Mouse (Mus musculus): ENCODE data around the gene Ucp2. TPM values are rescaled to one million over a fixed set of nuclear protein-coding genes. Genes with fewer than 3 reads are reported as not detected.

The Ucp2 gene
- total RNA-seq, 1 experiment: 46.9 TPM

DNA sequence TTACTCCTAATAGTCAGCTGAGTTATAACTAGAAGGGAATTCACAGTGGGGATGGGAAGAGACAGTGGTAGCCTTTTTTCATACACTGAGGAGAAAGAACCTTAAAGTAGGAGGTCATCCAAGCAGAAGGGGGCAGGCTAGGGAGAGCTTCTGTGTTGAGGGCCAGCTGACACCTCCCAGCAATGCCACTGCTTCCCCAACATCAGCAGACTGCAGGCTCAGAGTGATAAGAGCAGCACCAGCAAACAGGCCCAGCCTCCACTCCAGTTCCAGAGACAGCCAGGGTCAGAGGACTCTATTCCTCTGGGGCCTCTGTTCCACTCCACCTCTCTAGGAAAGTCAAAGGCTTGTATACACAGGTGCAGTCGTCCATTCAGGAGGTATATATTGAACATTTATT is 35.0 kb upstream of the Ucp2 start:
- Histone ChIP-seq H3K9ac (ENCODE audit: insufficient read depth, low read depth, low read length, poor library complexity, severe bottlenecking) (no peak overlapping the region), H3K9me3 (ENCODE audit: control insufficient read depth, insufficient read depth, low read depth, low read length) (no peaks in the 10 kb centered on the region), H3K36me3 (ENCODE audit: control insufficient read depth, insufficient read depth, low read length, poor library complexity, severe bottlenecking) (peaks cover 6% of the 10 kb centered on the region; the same call in 1 of the 2 replicates), H3K4me3 (ENCODE audit: insufficient read depth in 1 of 2, low read depth in 1 of 2, low read length in 2 of 2, poor library complexity in 1 of 2, severe bottlenecking in 1 of 2) (no peak overlapping the region), H3K27ac (ENCODE audit: insufficient read depth, low read depth, low read length, poor library complexity, severe bottlenecking) (no peak overlapping the region), H3K4me1 (ENCODE audit: control insufficient read depth in 2 of 2, insufficient read depth in 2 of 2, low read length in 2 of 2, poor library complexity in 1 of 2) (0 out of 4 replicates have a peak, but pooled peaks cover 0 to 2% of the 10 kb centered on the region in 2 experiments)
- DNase-seq (ENCODE audit: low read depth, low spot score): no peak
- in situ Hi-C loops (cut with MboI; ENCODE audit: low sequenced_read_pairs in 2 of 2, unreplicated experiment in 2 of 2): no loop called here
- TF ChIP-seq CHD2 (IDR thresholded peaks at IDR 0.05; ENCODE audit: low read depth, low read length): no peak
- no peak for TF ChIP-seq MAFK (IDR thresholded peaks at IDR 0.05; ENCODE audit: insufficient read depth, low read depth, low read length)
- TF ChIP-seq ZNF384 (IDR thresholded peaks at IDR 0.05; ENCODE audit: low read depth, low read length): no peak
- no peak for TF ChIP-seq ZC3H11A (IDR thresholded peaks at IDR 0.05; ENCODE audit: borderline replicate concordance, low read depth, low read length)
- TF ChIP-seq HCFC1 (IDR thresholded peaks at IDR 0.05; ENCODE audit: borderline replicate concordance, insufficient read depth, low read length): no peak

DNA sequence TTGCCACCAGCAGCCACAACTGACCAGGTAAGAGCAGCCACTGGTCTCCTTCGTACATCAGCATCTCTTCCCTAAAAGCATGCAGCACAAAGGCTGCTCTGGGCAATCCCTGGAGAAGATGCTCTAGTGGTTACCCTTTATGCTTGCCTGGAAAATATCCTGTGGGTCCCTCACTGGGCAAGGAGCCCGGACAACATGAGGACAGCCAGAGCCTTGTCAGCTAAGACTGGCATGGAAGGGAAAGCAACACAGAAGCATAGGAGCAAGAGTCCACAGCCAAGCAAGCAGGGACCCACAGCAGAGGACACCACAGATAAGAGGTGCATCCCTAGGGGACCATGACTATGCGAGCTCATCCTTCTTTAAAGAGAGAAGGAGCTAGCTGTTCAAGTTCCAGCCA is 33.3 kb upstream of the Ucp2 start:
- DNase-seq (ENCODE audit: low read depth, low spot score): no peak
- peaks cover 4% of the 10 kb centered on the region; the same call in 1 of the 2 replicates for H3K36me3 ChIP-seq (ENCODE audit: control insufficient read depth, insufficient read depth, low read length, poor library complexity, severe bottlenecking)
- H3K4me3 ChIP-seq (ENCODE audit: insufficient read depth in 1 of 2, low read depth in 1 of 2, low read length in 2 of 2, poor library complexity in 1 of 2, severe bottlenecking in 1 of 2): no peak overlapping the region
- H3K4me1 ChIP-seq (ENCODE audit: control insufficient read depth in 2 of 2, insufficient read depth in 2 of 2, low read length in 2 of 2, poor library complexity in 1 of 2): 0 out of 4 replicates have a peak, but pooled peaks cover 0 to 2% of the 10 kb centered on the region in 2 experiments
- TF ChIP-seq ZNF384 (IDR thresholded peaks at IDR 0.05; ENCODE audit: low read depth, low read length) (no peak), ZC3H11A (IDR thresholded peaks at IDR 0.05; ENCODE audit: borderline replicate concordance, low read depth, low read length) (no peak), MAFK (IDR thresholded peaks at IDR 0.05; ENCODE audit: insufficient read depth, low read depth, low read length) (no peak), CHD2 (IDR thresholded peaks at IDR 0.05; ENCODE audit: low read depth, low read length) (no peak), HCFC1 (IDR thresholded peaks at IDR 0.05; ENCODE audit: borderline replicate concordance, insufficient read depth, low read length) (no peak)
- in situ Hi-C loops (cut with MboI; ENCODE audit: low sequenced_read_pairs in 2 of 2, unreplicated experiment in 2 of 2): no loop called here
- no peak overlapping the region for H3K9ac ChIP-seq (ENCODE audit: insufficient read depth, low read depth, low read length, poor library complexity, severe bottlenecking)
- H3K27ac ChIP-seq (ENCODE audit: insufficient read depth, low read depth, low read length, poor library complexity, severe bottlenecking): no peak overlapping the region
- H3K9me3 ChIP-seq (ENCODE audit: control insufficient read depth, insufficient read depth, low read depth, low read length): no peaks in the 10 kb centered on the region

DNA sequence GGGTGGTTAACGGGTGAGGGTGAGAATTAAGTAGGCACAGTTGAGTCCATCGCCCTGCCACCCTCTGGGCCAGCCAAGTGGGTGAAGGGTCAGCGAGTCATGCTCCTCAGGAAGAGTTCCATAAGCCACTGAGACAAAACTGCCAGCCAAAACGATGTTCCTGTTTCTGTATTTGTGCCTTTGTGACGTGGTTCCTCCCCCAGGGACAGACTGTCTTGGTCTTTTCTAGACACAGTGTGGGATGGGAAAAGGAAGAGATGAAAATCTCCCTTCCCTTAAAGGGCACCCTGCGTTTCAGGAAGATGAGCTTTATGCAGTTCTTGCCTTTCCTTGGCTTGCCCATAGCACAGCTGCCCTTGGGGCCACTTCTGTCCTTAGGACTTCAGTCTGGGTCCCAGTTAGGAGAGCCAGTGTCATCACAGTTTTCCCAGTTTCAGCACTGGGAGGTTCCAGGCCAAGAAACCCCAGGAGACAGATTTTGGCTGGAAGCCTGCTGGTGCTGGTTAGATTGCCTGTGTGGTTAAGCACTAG is 31.5 kb upstream of the Ucp2 start:
- DNase-seq (ENCODE audit: low read depth, low spot score): no peak
- Histone ChIP-seq H3K27ac (ENCODE audit: insufficient read depth, low read depth, low read length, poor library complexity, severe bottlenecking) (no peak overlapping the region), H3K9ac (ENCODE audit: insufficient read depth, low read depth, low read length, poor library complexity, severe bottlenecking) (no peak overlapping the region), H3K9me3 (ENCODE audit: control insufficient read depth, insufficient read depth, low read depth, low read length) (no peaks in the 10 kb centered on the region), H3K4me3 (ENCODE audit: insufficient read depth in 1 of 2, low read depth in 1 of 2, low read length in 2 of 2, poor library complexity in 1 of 2, severe bottlenecking in 1 of 2) (no peak overlapping the region), H3K36me3 (ENCODE audit: control insufficient read depth, insufficient read depth, low read length, poor library complexity, severe bottlenecking) (peaks cover 4% of the 10 kb centered on the region; the same call in 1 of the 2 replicates), H3K4me1 (ENCODE audit: control insufficient read depth in 2 of 2, insufficient read depth in 2 of 2, low read length in 2 of 2, poor library complexity in 1 of 2) (no peaks in the 10 kb centered on the region)
- no peak for TF ChIP-seq CHD2 (IDR thresholded peaks at IDR 0.05; ENCODE audit: low read depth, low read length)
- no peak for TF ChIP-seq ZNF384 (IDR thresholded peaks at IDR 0.05; ENCODE audit: low read depth, low read length)
- TF ChIP-seq MAFK (IDR thresholded peaks at IDR 0.05; ENCODE audit: insufficient read depth, low read depth, low read length): no peak
- no peak for TF ChIP-seq HCFC1 (IDR thresholded peaks at IDR 0.05; ENCODE audit: borderline replicate concordance, insufficient read depth, low read length)
- TF ChIP-seq ZC3H11A (IDR thresholded peaks at IDR 0.05; ENCODE audit: borderline replicate concordance, low read depth, low read length): no peak
- in situ Hi-C loops (cut with MboI; ENCODE audit: low sequenced_read_pairs in 2 of 2, unreplicated experiment in 2 of 2): no loop called here

DNA sequence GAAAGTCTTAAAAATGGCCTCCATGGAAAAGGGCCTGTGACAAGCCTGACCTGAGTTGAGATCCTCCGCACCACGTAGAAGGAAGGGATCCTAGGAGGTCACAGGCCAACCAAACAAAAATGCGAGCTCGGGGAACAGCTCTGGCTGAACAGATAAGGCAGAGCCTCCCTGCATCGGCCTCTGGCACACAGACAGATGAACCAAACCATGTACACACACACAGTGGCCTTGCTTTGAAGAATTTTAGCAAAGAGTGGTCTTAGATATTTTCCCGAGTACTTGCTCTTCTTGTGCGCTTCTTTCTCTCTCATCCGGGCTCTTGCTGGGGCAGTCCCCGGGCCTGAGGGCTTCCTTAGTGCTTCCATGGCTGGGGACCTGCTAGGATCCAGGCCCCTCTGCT is 29.9 kb upstream of the Ucp2 start:
- DNase-seq (ENCODE audit: low read depth, low spot score): no peak
- no peaks in the 10 kb centered on the region for H3K4me1 ChIP-seq (ENCODE audit: control insufficient read depth in 2 of 2, insufficient read depth in 2 of 2, low read length in 2 of 2, poor library complexity in 1 of 2)
- H3K27ac ChIP-seq (ENCODE audit: insufficient read depth, low read depth, low read length, poor library complexity, severe bottlenecking): no peak overlapping the region
- no peak overlapping the region for H3K4me3 ChIP-seq (ENCODE audit: insufficient read depth in 1 of 2, low read depth in 1 of 2, low read length in 2 of 2, poor library complexity in 1 of 2, severe bottlenecking in 1 of 2)
- peaks cover 4% of the 10 kb centered on the region; the same call in 1 of the 2 replicates for H3K36me3 ChIP-seq (ENCODE audit: control insufficient read depth, insufficient read depth, low read length, poor library complexity, severe bottlenecking)
- in situ Hi-C loops (cut with MboI; ENCODE audit: low sequenced_read_pairs in 2 of 2, unreplicated experiment in 2 of 2): no loop called here
- no peak for TF ChIP-seq ZC3H11A (IDR thresholded peaks at IDR 0.05; ENCODE audit: borderline replicate concordance, low read depth, low read length)
- TF ChIP-seq CHD2 (IDR thresholded peaks at IDR 0.05; ENCODE audit: low read depth, low read length): no peak
- no peak for TF ChIP-seq MAFK (IDR thresholded peaks at IDR 0.05; ENCODE audit: insufficient read depth, low read depth, low read length)
- no peak for TF ChIP-seq ZNF384 (IDR thresholded peaks at IDR 0.05; ENCODE audit: low read depth, low read length)
- TF ChIP-seq HCFC1 (IDR thresholded peaks at IDR 0.05; ENCODE audit: borderline replicate concordance, insufficient read depth, low read length): no peak
- H3K9ac ChIP-seq (ENCODE audit: insufficient read depth, low read depth, low read length, poor library complexity, severe bottlenecking): no peak overlapping the region
- H3K9me3 ChIP-seq (ENCODE audit: control insufficient read depth, insufficient read depth, low read depth, low read length): no peaks in the 10 kb centered on the region

All from ES-E14 (cell line).